Mouse (Mus musculus): ENCODE measurements around the gene Cemip. TPM values are rescaled to one million over a fixed set of nuclear protein-coding genes. Genes with fewer than 3 reads are reported as not detected.

Gene Cemip
- polyA plus RNA-seq, 2 experiments = 0.59 to 0.83 TPM

- DNase-seq (ENCODE audit: low spot score) = no peak
Observed at GRCm38 (mm10) chr7:84111716-84112350, 25.5 kb upstream of the Cemip start.

GRCm38 (mm10) chr7:84106942-84107341 lies 20.6 kb upstream of the Cemip start:
- H3K4me3 ChIP-seq (replicated peaks; ENCODE audit: low read length) = no peak overlapping the region
- WGBS = 97% methylated on average over 1 of the region's 1 CpGs
- no peak overlapping the region for H3K9ac ChIP-seq (ENCODE audit: low read depth, low read length, severe bottlenecking)
- no peaks in the 10 kb centered on the region for H3K9me3 ChIP-seq (ENCODE audit: control insufficient read depth, low read length)
- H3K27ac ChIP-seq (replicated peaks; ENCODE audit: low read depth, low read length) = no peak overlapping the region
- H3K4me1 ChIP-seq (ENCODE audit: control insufficient read depth, insufficient read depth, low read length) = no peaks in the 10 kb centered on the region
- H3K4me2 ChIP-seq (replicated peaks; ENCODE audit: low read depth, low read length, severe bottlenecking) = no peak overlapping the region
- no peak for TF ChIP-seq POLR2A (IDR thresholded peaks at IDR 0.05; ENCODE audit: borderline replicate concordance, extremely low read depth, insufficient read depth, insufficient read length)
- ATAC-seq (ENCODE audit: low FRiP score, low read depth) (no peak), DNase-seq (ENCODE audit: low spot score) (no peak)
- peaks cover 18% of the 10 kb centered on the region for H3K36me3 ChIP-seq (ENCODE audit: control insufficient read depth, insufficient read depth, low read length)
- H3K27me3 ChIP-seq (ENCODE audit: control insufficient read depth, insufficient read depth, low read length) = no peaks in the 10 kb centered on the region

More at GRCm38 (mm10) chr7:84111716-84112350, 25.5 kb upstream of the Cemip start:
- no peak overlapping the region for H3K27ac ChIP-seq (replicated peaks; ENCODE audit: low read depth, low read length)
- no peaks in the 10 kb centered on the region for H3K9me3 ChIP-seq (ENCODE audit: control insufficient read depth, low read length)
- H3K27me3 ChIP-seq (ENCODE audit: control insufficient read depth, insufficient read depth, low read length) = no peaks in the 10 kb centered on the region
- 0 out of 2 replicates have a peak, but pooled peaks cover 2% of the 10 kb centered on the region for H3K4me1 ChIP-seq (ENCODE audit: control insufficient read depth, insufficient read depth, low read length)
- 68% methylated on average over 10 of the region's 10 CpGs for WGBS
- H3K4me2 ChIP-seq (replicated peaks; ENCODE audit: low read depth, low read length, severe bottlenecking) = no peak overlapping the region
- ATAC-seq (ENCODE audit: low FRiP score, low read depth) = no peak
- no peak overlapping the region for H3K9ac ChIP-seq (ENCODE audit: low read depth, low read length, severe bottlenecking)
- peaks cover 35% of the 10 kb centered on the region for H3K36me3 ChIP-seq (ENCODE audit: control insufficient read depth, insufficient read depth, low read length)
- TF ChIP-seq POLR2A (IDR thresholded peaks at IDR 0.05; ENCODE audit: borderline replicate concordance, extremely low read depth, insufficient read depth, insufficient read length) = no peak
- no peak overlapping the region for H3K4me3 ChIP-seq (replicated peaks; ENCODE audit: low read length)

GRCm38 (mm10) chr7:84102589-84102988 lies 16.3 kb upstream of the Cemip start:
- H3K9ac ChIP-seq (ENCODE audit: low read depth, low read length, severe bottlenecking) = no peak overlapping the region
- ATAC-seq (ENCODE audit: low FRiP score, low read depth) = no peak

GRCm38 (mm10) chr7:84100672-84101071 lies 14.4 kb upstream of the Cemip start:
- 79% methylated on average over 3 of the region's 3 CpGs for WGBS

More at GRCm38 (mm10) chr7:84102589-84102988, 16.3 kb upstream of the Cemip start:
- 93% methylated on average over 1 of the region's 1 CpGs for WGBS
- no peak overlapping the region for H3K4me2 ChIP-seq (replicated peaks; ENCODE audit: low read depth, low read length, severe bottlenecking)
- no peak for TF ChIP-seq POLR2A (IDR thresholded peaks at IDR 0.05; ENCODE audit: borderline replicate concordance, extremely low read depth, insufficient read depth, insufficient read length)
- no peaks in the 10 kb centered on the region; the same call in 1 of the 2 replicates for H3K36me3 ChIP-seq (ENCODE audit: control insufficient read depth, insufficient read depth, low read length)
- H3K27me3 ChIP-seq (ENCODE audit: control insufficient read depth, insufficient read depth, low read length) = no peaks in the 10 kb centered on the region
- no peak overlapping the region for H3K4me3 ChIP-seq (replicated peaks; ENCODE audit: low read length)
- H3K4me1 ChIP-seq (ENCODE audit: control insufficient read depth, insufficient read depth, low read length) = no peaks in the 10 kb centered on the region
- no peak for DNase-seq (ENCODE audit: low spot score)
- no peak overlapping the region for H3K27ac ChIP-seq (replicated peaks; ENCODE audit: low read depth, low read length)
- H3K9me3 ChIP-seq (ENCODE audit: control insufficient read depth, low read length) = no peaks in the 10 kb centered on the region

GRCm38 (mm10) chr7:84098098-84098497 lies 11.8 kb upstream of the Cemip start:
- ATAC-seq (ENCODE audit: low FRiP score, low read depth) (no peak), DNase-seq (ENCODE audit: low spot score) (no peak)
- Histone ChIP-seq H3K36me3 (ENCODE audit: control insufficient read depth, insufficient read depth, low read length) (no peaks in the 10 kb centered on the region), H3K4me2 (replicated peaks; ENCODE audit: low read depth, low read length, severe bottlenecking) (no peak overlapping the region), H3K27me3 (ENCODE audit: control insufficient read depth, insufficient read depth, low read length) (no peaks in the 10 kb centered on the region), H3K9ac (ENCODE audit: low read depth, low read length, severe bottlenecking) (no peak overlapping the region), H3K4me1 (ENCODE audit: control insufficient read depth, insufficient read depth, low read length) (no peaks in the 10 kb centered on the region), H3K4me3 (replicated peaks; ENCODE audit: low read length) (no peak overlapping the region), H3K27ac (replicated peaks; ENCODE audit: low read depth, low read length) (no peak overlapping the region), H3K9me3 (ENCODE audit: control insufficient read depth, low read length) (no peaks in the 10 kb centered on the region)
- TF ChIP-seq POLR2A (IDR thresholded peaks at IDR 0.05; ENCODE audit: borderline replicate concordance, extremely low read depth, insufficient read depth, insufficient read length) = no peak
- 93% methylated on average over 1 of the region's 1 CpGs for WGBS

More at GRCm38 (mm10) chr7:84100672-84101071, 14.4 kb upstream of the Cemip start:
- no peaks in the 10 kb centered on the region for H3K9me3 ChIP-seq (ENCODE audit: control insufficient read depth, low read length)
- TF ChIP-seq POLR2A (IDR thresholded peaks at IDR 0.05; ENCODE audit: borderline replicate concordance, extremely low read depth, insufficient read depth, insufficient read length) = no peak
- H3K27me3 ChIP-seq (ENCODE audit: control insufficient read depth, insufficient read depth, low read length) = no peaks in the 10 kb centered on the region
- ATAC-seq (ENCODE audit: low FRiP score, low read depth) (no peak), DNase-seq (ENCODE audit: low spot score) (no peak)
- H3K4me3 ChIP-seq (replicated peaks; ENCODE audit: low read length) = no peak overlapping the region
- no peak overlapping the region for H3K4me2 ChIP-seq (replicated peaks; ENCODE audit: low read depth, low read length, severe bottlenecking)
- no peaks in the 10 kb centered on the region for H3K4me1 ChIP-seq (ENCODE audit: control insufficient read depth, insufficient read depth, low read length)
- no peak overlapping the region for H3K9ac ChIP-seq (ENCODE audit: low read depth, low read length, severe bottlenecking)
- no peaks in the 10 kb centered on the region for H3K36me3 ChIP-seq (ENCODE audit: control insufficient read depth, insufficient read depth, low read length)
- no peak overlapping the region for H3K27ac ChIP-seq (replicated peaks; ENCODE audit: low read depth, low read length)

Measured in limb, embryonic 14.5 days (tissue).